Mouse (Mus musculus) limb, embryonic 15.5 days (tissue): ENCODE data around the gene Cdkn1b. TPM values are rescaled to one million over a fixed set of nuclear protein-coding genes. Genes with fewer than 3 reads are reported as not detected.

Source experiments
- ATAC-seq: fragments of 200-750 bp; cut with Nextera tagmentation; 2 replicates; pipeline ENCODE4 v1.8.0; 2017; ENCODE audit warnings: low read depth, moderate TSS enrichment; ENCODE audit not compliant: insufficient number of reproducible peaks, low FRiP score, low TSS enrichment
- H3K27ac ChIP-seq: fragments of 300-500 bp; sonication (generic); 2 replicates; pipeline ENCODE4 v1.5.1; 2015; ENCODE audit warnings: moderate library complexity, mild to moderate bottlenecking, inconsistent platforms
- H3K27me3 ChIP-seq: fragments of 300-500 bp; sonication (generic); 2 replicates; pipeline ENCODE4 v1.6.1; 2015; ENCODE audit warnings: inconsistent platforms
- H3K36me3 ChIP-seq: fragments of 300-500 bp; sonication (generic); 2 replicates; pipeline ENCODE4 v1.6.1; 2015; ENCODE audit warnings: inconsistent platforms
- H3K4me1 ChIP-seq: fragments of 300-500 bp; sonication (generic); 2 replicates; pipeline ENCODE4 v1.6.1; 2015; ENCODE audit warnings: inconsistent platforms
- H3K4me2 ChIP-seq: fragments of 300-500 bp; sonication (generic); 2 replicates; pipeline ENCODE4 v1.6.1; 2015; ENCODE audit warnings: mild to moderate bottlenecking, inconsistent platforms
- H3K4me3 ChIP-seq: fragments of 300-500 bp; sonication (generic); 2 replicates; pipeline ENCODE4 v1.5.1; 2015; ENCODE audit warnings: mild to moderate bottlenecking, inconsistent platforms
- H3K9ac ChIP-seq: fragments of 300-500 bp; sonication (generic); 2 replicates; pipeline ENCODE4 v1.6.1; 2015; ENCODE audit warnings: inconsistent platforms
- H3K9me3 ChIP-seq: fragments of 300-500 bp; sonication (generic); 2 replicates; pipeline ENCODE4 v1.6.1; 2016; ENCODE audit warnings: inconsistent platforms
- WGBS: fragments of 180-500 bp; shearing (Covaris S2); methylation state at CpG from one replicate; pipeline ENCODE4 v1.1.7; 2015; 5-methylcytosine and 5-hydroxymethylcytosine counted together
- polyA plus RNA-seq: library from polyadenylated mRNA; unstranded; fragments of >200 nt; fragmentation: Nextera tagmentation; extraction: Ambion mirVana; gene quantifications from 2 replicates; pipeline ENCODE4 v1.2.1, GENCODE M21; 2015

Cdkn1b gene
- polyA plus RNA-seq = 19.4 and 20.5 TPM in 2 replicates

DNA sequence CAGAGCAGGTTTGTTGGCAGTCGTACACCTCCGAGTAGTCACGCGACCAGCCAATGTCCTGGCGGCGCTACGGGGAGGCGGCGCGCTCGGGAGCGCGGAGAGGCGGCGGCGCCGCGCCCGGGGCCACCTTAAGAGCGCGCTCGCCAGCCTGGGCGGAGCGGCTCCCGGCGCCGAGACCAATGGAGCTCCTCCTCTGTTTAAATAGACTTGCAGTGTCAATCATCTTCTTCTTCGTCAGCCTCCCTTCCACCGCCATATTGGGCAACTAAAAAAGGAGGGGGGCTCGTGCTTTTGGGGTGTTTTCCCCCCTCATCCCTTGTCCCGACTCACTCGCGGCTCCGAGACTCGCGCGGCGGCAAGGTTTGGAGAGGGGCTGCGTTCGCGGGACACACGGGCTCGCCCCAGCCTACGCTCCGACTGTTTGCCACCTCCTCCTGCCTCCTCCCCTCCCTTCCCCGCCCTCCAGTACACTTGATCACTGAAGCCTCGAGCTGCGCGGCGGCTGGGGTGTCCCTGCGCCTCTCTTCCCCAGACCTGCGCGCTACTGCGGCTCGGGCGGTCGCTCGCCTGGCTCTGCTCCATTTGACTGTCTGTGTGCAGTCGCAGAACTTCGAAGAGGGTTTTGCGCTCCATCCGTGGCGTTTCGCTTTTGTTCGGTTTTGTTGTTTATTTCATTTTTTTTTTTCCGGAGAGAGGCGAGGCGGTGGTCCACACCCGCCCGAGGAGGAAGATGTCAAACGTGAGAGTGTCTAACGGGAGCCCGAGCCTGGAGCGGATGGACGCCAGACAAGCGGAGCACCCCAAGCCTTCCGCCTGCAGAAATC lies at the start of gene Cdkn1b:
Gene Cdkn1b (plus strand): TSS at position 212 of the 824 bp plus-strand sequence.
- under 1% methylated on average over 76 of the region's 77 CpGs for WGBS
- Histone ChIP-seq H3K9me3 (no peaks in the 10 kb centered on the region), H3K27me3 (no peaks in the 10 kb centered on the region), H3K4me2 (peak within 1 kb of the TSS; percentile 87), H3K4me3 (peak within 1 kb of the TSS; percentile 62), H3K27ac (peak within 1 kb of the TSS; percentile 99), H3K36me3 (no peaks in the 10 kb centered on the region), H3K9ac (peak within 1 kb of the TSS; percentile 75), H3K4me1 (peaks cover 30% of the 10 kb centered on the region)
- ATAC-seq = peak; percentile 94

DNA sequence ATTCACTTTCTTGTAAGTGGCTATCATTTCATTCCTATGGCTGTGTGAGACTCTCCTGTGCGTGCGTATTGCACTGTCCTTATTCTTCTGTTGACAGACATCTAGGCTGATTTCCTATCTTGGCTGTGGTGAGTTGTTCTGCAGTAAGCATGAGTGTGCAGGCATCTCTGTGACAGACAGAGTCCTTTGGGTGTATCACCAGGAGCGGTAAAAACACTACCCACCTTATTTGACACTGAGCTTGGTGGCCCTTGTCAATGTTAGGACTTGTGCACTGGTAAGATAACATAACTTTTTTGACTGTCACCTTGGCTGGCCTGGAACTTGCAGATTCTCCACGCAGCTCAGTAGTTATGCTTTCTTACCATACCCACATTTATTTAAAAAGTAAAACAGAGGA lies 49.3 kb upstream of the Cdkn1b start:
- Histone ChIP-seq H3K27ac (no peak overlapping the region), H3K27me3 (no peaks in the 10 kb centered on the region), H3K4me3 (no peak overlapping the region), H3K36me3 (peaks cover 11% of the 10 kb centered on the region), H3K4me1 (no peaks in the 10 kb centered on the region), H3K4me2 (no peak overlapping the region), H3K9me3 (no peaks in the 10 kb centered on the region), H3K9ac (no peak overlapping the region)
- 95% methylated on average over 4 of the region's 4 CpGs for WGBS
- no peak for ATAC-seq

DNA sequence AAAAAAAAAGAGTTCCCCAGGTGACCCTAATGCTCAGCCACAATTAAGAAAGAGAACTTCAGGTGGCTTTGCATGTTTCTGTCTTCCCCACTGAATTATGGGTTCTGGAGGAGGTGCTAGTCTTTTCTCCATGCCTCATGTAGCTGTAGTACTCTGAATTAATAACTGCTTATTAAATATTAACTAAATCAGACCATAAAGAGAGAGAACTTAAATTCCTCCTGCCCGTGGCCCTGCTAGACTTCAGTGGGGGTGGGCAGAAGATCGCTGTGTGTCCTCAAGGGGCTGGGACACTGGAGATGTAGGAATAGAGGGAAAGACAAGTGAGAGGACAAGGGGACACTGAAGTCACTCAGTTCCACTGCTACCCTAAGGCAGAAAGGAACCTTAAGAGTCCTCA lies 48.0 kb upstream of the Cdkn1b start:
- peaks cover 11% of the 10 kb centered on the region for H3K36me3 ChIP-seq
- H3K4me2 ChIP-seq = no peak overlapping the region
- H3K27me3 ChIP-seq = no peaks in the 10 kb centered on the region
- 75% methylated on average over 2 of the region's 2 CpGs for WGBS
- H3K9me3 ChIP-seq = no peaks in the 10 kb centered on the region
- no peak overlapping the region for H3K4me3 ChIP-seq
- H3K9ac ChIP-seq = no peak overlapping the region
- no peak for ATAC-seq
- no peak overlapping the region for H3K27ac ChIP-seq
- H3K4me1 ChIP-seq = no peaks in the 10 kb centered on the region

- H3K27me3 ChIP-seq = no peaks in the 10 kb centered on the region
- no peak overlapping the region for H3K9ac ChIP-seq
- no peak overlapping the region for H3K27ac ChIP-seq
- no peak overlapping the region for H3K4me3 ChIP-seq
- H3K9me3 ChIP-seq = no peaks in the 10 kb centered on the region
- H3K36me3 ChIP-seq = peaks cover 11% of the 10 kb centered on the region
- no peak overlapping the region for H3K4me2 ChIP-seq
- ATAC-seq = no peak
- 82% methylated on average over 2 of the region's 2 CpGs for WGBS
- H3K4me1 ChIP-seq = no peaks in the 10 kb centered on the region
Observed at GRCm38 (mm10) chr6:134873018-134873417, 47.2 kb upstream of the Cdkn1b start.

DNA sequence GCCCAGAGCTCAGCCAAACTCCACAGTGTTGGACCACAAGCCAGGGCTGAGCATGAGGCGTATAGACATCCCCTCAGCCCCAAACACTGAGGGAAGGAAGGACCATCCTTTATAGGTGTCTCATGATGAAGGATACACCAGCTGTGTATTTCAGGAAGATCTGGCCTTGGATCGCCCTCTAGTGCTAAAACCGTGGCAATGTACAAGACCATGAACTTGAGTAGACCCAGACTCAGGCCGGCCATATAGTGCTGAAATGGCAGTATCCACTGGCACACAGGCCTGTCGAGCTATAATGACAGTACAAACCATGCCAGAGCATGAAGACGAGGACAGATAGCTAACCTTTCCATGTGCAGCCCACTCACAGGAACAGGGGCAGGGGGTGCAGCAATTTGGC lies 43.4 kb upstream of the Cdkn1b start:
- Histone ChIP-seq H3K4me2 (no peak overlapping the region), H3K9ac (no peak overlapping the region), H3K27me3 (no peaks in the 10 kb centered on the region), H3K9me3 (no peaks in the 10 kb centered on the region), H3K4me3 (no peak overlapping the region), H3K27ac (no peak overlapping the region), H3K4me1 (no peaks in the 10 kb centered on the region), H3K36me3 (no peaks in the 10 kb centered on the region)
- ATAC-seq = no peak
- 76% methylated on average over 6 of the region's 6 CpGs for WGBS

DNA sequence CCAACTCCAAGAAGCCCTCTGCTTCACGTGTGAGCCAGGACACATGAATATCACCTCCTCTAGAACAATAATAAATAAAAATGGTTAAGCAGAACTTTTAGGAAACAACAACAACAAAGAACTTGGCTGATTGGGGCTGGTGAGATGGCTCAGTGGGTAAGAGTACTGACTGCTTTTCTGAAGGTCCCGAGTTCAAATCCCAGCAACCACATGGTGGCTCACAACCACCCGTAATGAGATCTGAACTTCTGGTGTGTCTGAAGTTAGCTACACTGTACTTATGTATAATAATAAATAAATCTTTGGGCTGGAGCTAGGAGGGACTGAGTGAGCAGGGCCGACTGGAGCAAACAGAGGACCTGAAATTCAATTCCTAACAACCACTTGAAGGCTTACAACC lies 42.9 kb upstream of the Cdkn1b start:
- H3K4me2 ChIP-seq = no peak overlapping the region
- H3K9me3 ChIP-seq = no peaks in the 10 kb centered on the region
- no peak overlapping the region for H3K9ac ChIP-seq
- H3K36me3 ChIP-seq = no peaks in the 10 kb centered on the region; the same call in 1 of the 2 replicates
- no peak overlapping the region for H3K4me3 ChIP-seq
- ATAC-seq = no peak
- 90% methylated on average over 4 of the region's 4 CpGs for WGBS
- H3K27me3 ChIP-seq = no peaks in the 10 kb centered on the region
- H3K4me1 ChIP-seq = no peaks in the 10 kb centered on the region
- no peak overlapping the region for H3K27ac ChIP-seq

- Histone ChIP-seq H3K4me2 (no peak overlapping the region), H3K4me3 (no peak overlapping the region), H3K9me3 (no peaks in the 10 kb centered on the region), H3K27ac (no peak overlapping the region), H3K9ac (no peak overlapping the region), H3K36me3 (no peaks in the 10 kb centered on the region; the same call in 1 of the 2 replicates), H3K4me1 (no peaks in the 10 kb centered on the region), H3K27me3 (no peaks in the 10 kb centered on the region)
- WGBS = 72% methylated on average over 1 of the region's 1 CpGs
- no peak for ATAC-seq
Observed at GRCm38 (mm10) chr6:134877892-134878291, 42.3 kb upstream of the Cdkn1b start.

DNA sequence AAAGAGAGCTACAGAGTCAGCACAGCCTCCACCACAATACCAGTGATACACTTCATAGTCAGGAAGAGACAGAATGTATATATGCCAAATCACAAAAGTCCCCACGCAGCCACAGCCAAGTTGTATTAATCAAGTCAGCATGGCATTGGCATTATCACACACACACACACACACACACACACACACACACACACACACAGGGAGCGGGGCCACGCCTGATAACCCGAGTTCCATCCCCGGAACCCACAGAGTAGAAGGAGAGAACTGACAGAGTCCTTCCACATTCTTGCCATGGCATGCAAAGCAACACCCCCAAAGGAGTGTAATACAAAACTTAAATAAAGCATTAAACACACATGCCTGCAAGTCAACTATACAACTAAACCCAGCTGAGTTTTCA lies 40.6 kb upstream of the Cdkn1b start:
- no peak overlapping the region for H3K9ac ChIP-seq
- no peak overlapping the region for H3K27ac ChIP-seq
- no peak overlapping the region for H3K4me3 ChIP-seq
- H3K9me3 ChIP-seq = no peaks in the 10 kb centered on the region
- H3K4me1 ChIP-seq = no peaks in the 10 kb centered on the region
- H3K36me3 ChIP-seq = no peaks in the 10 kb centered on the region; the same call in 1 of the 2 replicates
- 80% methylated on average over 5 of the region's 5 CpGs for WGBS
- no peaks in the 10 kb centered on the region for H3K27me3 ChIP-seq
- no peak overlapping the region for H3K4me2 ChIP-seq
- no peak for ATAC-seq

- whole genome bisulfite sequencing = 35% methylated on average over 2 of the region's 2 CpGs
- H3K4me2 ChIP-seq = no peak overlapping the region
- no peak overlapping the region for H3K4me3 ChIP-seq
- no peak overlapping the region for H3K9ac ChIP-seq
- no peak for ATAC-seq
- H3K9me3 ChIP-seq = no peaks in the 10 kb centered on the region
- no peaks in the 10 kb centered on the region; the same call in 1 of the 2 replicates for H3K36me3 ChIP-seq
- H3K27ac ChIP-seq = no peak overlapping the region
- H3K27me3 ChIP-seq = no peaks in the 10 kb centered on the region
- H3K4me1 ChIP-seq = no peaks in the 10 kb centered on the region
Observed at GRCm38 (mm10) chr6:134880046-134880445, 40.2 kb upstream of the Cdkn1b start.

- Histone ChIP-seq H3K27me3 (no peaks in the 10 kb centered on the region), H3K4me3 (no peak overlapping the region), H3K4me2 (no peak overlapping the region), H3K36me3 (no peaks in the 10 kb centered on the region; the same call in 1 of the 2 replicates), H3K9ac (no peak overlapping the region), H3K4me1 (0 out of 2 replicates have a peak, but pooled peaks cover 6% of the 10 kb centered on the region), H3K27ac (no peak overlapping the region), H3K9me3 (no peaks in the 10 kb centered on the region)
- WGBS = 75% methylated on average over 4 of the region's 4 CpGs
- ATAC-seq = no peak
Observed at GRCm38 (mm10) chr6:134883661-134884060, 36.5 kb upstream of the Cdkn1b start.

- no peak for ATAC-seq
- H3K9me3 ChIP-seq = no peaks in the 10 kb centered on the region
- 0 out of 2 replicates have a peak, but pooled peaks cover 8% of the 10 kb centered on the region for H3K4me1 ChIP-seq
- no peaks in the 10 kb centered on the region for H3K27me3 ChIP-seq
- 92% methylated on average over 2 of the region's 2 CpGs for WGBS
- H3K4me3 ChIP-seq = no peak overlapping the region
- H3K4me2 ChIP-seq = no peak overlapping the region
- H3K36me3 ChIP-seq = no peaks in the 10 kb centered on the region; the same call in 1 of the 2 replicates
- no peak overlapping the region for H3K27ac ChIP-seq
- no peak overlapping the region for H3K9ac ChIP-seq
Observed at GRCm38 (mm10) chr6:134885515-134885914, 34.7 kb upstream of the Cdkn1b start.

DNA sequence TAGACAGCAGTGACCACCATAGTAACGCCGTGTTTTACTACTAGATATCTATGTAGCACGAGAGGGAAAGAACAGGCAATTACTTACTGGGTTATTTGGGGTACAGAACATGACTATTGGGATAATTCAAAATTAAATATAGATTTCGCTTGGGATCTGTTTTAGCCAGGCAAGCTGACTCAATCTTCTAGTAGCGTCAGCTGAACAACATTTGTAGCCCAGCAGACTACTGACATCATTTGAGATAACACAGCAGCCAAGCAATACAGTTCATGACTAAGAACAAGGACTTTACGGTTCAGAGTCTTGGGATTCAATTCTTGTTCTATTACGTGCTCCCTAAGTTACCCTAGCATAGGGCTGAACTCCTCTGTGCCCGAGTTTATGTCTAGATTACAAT lies 33.7 kb upstream of the Cdkn1b start:
- no peaks in the 10 kb centered on the region for H3K9me3 ChIP-seq
- H3K4me2 ChIP-seq = no peak overlapping the region
- no peak overlapping the region for H3K9ac ChIP-seq
- WGBS = 86% methylated on average over 8 of the region's 8 CpGs
- ATAC-seq = no peak
- no peaks in the 10 kb centered on the region; the same call in 1 of the 2 replicates for H3K36me3 ChIP-seq
- 0 out of 2 replicates have a peak, but pooled peaks cover 8% of the 10 kb centered on the region for H3K4me1 ChIP-seq
- no peak overlapping the region for H3K4me3 ChIP-seq
- no peak overlapping the region for H3K27ac ChIP-seq
- no peaks in the 10 kb centered on the region for H3K27me3 ChIP-seq
